Mouse (Mus musculus): ENCODE results near the gene Sept3. TPM values are rescaled to one million over a fixed set of nuclear protein-coding genes. Genes with fewer than 3 reads are reported as not detected.

Gene Sept3
- under 1 TPM in 1 of 2 experiments, not detected in 1; 0.43 TPM for total RNA-seq (2023)

DNA sequence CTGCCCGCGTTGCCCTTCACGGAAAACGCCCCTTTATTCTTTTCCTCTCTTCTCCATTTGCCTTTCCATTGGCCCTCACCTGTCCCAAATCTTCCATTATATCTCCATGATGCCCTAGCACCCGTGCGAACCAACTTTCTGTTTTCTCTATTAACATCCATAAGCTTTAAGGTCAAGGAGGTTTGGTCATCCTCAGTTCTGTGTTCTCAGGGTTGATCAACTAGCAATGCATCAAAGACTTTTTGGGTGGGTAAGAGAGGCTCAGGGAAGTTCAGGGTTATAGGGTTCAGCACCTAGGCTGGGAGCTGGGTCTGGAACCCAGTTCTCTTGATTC lies at the start of gene Sept3:
Gene Sept3 (plus strand): TSS at position 301 of the 334 bp plus-strand sequence.

DNA sequence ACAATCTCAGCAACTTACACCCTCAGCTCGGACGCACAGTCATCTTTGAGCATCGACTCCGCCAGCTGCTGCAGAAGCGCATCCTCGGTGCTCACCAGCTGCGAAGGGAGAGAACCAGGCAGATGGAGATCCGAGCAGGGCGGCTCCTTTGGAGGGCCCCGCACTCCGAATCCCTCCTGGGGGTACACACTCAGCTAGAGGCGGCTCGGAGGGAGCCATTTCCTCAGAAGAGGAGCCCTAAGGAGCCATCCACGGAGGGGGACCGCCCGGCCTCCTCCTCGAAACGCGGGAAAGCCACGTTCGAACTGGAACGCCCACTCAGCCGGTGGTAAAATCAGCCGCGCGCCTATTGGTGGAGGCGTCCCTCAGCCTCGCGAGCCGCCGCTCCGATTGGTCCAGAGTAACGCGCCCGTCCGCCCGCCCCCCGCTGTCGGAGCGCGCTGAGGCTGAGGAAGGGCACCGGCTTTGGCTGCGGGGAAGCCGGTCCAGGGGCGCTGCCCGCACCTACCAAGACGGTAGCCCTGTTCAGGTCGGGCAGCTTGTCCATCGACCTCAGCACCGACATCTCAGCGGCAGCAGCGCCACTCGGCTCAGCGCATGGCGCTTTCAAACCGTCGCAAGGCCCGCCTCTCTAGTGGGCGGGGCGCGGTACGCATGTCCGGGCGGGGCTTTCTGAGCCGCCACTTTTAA lies 30.4 kb upstream of the Sept3 start, which contains the start of gene Cenpm:
Gene Cenpm (minus strand): TSS at position 634 of the 690 bp plus-strand sequence.

DNA sequence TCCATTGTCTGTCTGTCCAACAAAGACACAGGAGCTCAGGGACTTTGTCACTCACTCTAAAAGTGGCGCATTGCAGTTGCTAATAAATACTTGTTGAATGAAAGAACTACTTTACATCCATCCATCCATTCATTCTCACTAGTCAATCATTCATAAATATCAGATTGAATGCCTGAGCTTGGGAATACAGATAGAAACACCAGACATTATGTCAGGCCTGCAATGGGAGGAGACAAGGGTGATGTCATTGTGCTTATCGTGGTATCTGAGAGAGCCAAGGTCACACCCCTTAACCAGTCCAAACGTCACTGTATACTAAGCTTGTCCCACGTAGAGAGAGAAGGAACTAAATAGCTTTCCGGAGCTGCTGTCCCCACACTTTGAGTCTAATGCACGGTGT lies 22.6 kb upstream of the Sept3 start, which contains the start of gene 1500009C09Rik:
Gene 1500009C09Rik (plus strand): TSS at position 301 of the 400 bp plus-strand sequence.

DNA sequence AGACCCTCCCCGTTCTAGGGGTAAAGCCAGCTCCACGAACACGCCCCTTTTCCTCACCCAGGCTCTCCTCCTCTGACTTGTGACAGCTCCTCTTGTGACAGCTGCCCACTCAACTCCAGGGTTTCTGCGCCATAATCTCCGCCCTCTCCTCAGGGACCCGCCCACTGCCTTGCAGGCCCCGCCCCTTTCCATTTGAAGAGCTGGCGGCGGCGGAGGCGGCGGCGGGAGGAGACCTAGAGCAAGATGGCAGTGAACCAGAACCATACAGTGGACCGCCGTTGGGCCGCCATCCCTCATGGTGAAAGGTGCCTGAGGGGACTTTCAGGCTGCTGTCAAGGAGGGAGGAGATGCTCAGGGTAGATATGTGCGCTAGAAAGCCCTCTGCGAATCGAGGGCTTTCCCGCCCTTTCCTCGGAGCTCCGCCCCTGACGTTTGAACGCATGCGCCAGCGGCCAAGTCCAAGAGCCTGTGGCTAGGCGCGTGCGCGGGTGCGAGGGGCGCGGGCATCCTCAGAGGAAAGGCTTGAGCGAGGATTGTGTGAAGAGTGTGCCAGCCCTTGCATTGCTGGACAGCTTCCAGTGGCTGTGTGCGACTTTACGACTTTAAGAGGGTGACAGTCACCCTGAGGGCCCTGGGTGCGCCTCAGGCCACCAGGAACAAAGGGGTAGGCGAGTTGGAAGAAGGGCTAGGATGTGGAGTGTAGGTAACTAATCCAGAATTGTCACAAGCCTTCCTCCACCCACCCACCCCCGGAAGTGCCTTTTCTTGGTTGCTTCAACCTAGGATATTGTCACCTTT lies 24.3 kb downstream of the Sept3 start, which contains the start of gene Wbp2nl:
Gene Wbp2nl (plus strand): TSS at position 191 of the 798 bp plus-strand sequence.

DNA sequence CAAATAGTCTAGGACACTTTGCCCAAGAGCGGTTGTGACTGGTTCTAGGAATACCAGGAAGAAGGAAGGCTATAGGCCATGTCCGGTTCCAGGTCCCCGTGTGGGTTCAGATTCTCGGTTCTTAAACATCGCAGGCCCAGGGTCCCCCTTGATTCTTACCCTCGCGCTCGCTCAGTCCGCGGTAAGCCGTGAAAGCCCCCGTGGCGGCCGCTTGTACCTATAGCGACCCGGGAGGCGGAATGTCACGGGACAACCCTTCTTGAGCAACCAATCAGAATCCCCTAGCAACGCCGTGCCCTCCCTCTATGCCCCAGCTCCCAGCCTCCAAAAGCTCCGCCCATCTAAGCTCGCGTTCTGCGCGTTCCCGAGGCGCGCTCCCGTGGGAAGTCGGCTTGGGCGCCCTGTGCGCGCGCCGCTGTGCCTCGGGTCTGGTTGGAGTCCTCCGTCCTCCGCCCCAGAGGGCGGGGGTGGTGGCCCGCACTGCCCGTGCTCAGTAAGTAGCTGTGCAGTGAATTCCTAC lies 64.0 kb downstream of the Sept3 start, which contains the start of the genes Naga, Pheta2 and Smdt1:
Gene Naga (minus strand): TSS at position 333 of the 520 bp plus-strand sequence.
Gene Pheta2 (plus strand): TSS at position 350 of the 520 bp plus-strand sequence.
Gene Smdt1 (plus strand): TSS at position 367 of the 520 bp plus-strand sequence.

Other genes with a start within 250 kb of the Sept3 start
- gene Desi1, start 241.0 kb upstream of the Sept3 start, total RNA-seq (2023), result 10 to 100 TPM; 21.4 to 23.3 TPM
- gene Snu13, start 227.3 kb upstream of the Sept3 start, total RNA-seq (2023), result 10 to 100 TPM; 57.6 to 72.4 TPM
- not detected for gene 4930407I10Rik, start 215.7 kb upstream of the Sept3 start, total RNA-seq (2023)
- gene Mei1, start 204.9 kb upstream of the Sept3 start, total RNA-seq (2023), result not detected
- gene Ccdc134, start 147.0 kb upstream of the Sept3 start, total RNA-seq (2023), result 10 to 100 TPM; 29.5 to 50.0 TPM
- gene Srebf2, start 127.7 kb upstream of the Sept3 start, total RNA-seq (2023), result 100 to 1,000 TPM; 136 to 148 TPM
- gene Shisa8, start 62.1 kb upstream of the Sept3 start, total RNA-seq (2023), result not detected
- 1 to 10 TPM; 1.2 to 1.8 TPM for gene Tnfrsf13c, start 50.5 kb upstream of the Sept3 start, total RNA-seq (2023)
- 1 to 10 TPM in 1 of 2 experiments, not detected in 1; 2.2 TPM for gene Cenpm, start 30.1 kb upstream of the Sept3 start, total RNA-seq (2023)
- not detected for gene 1500009C09Rik, start 22.5 kb upstream of the Sept3 start, total RNA-seq (2023)
- gene Wbp2nl, start 24.1 kb downstream of the Sept3 start, total RNA-seq (2023), result not detected
- gene Naga, start 64.0 kb downstream of the Sept3 start, total RNA-seq (2023), result 100 to 1,000 TPM; 243 to 249 TPM
- gene Pheta2, start 64.0 kb downstream of the Sept3 start, total RNA-seq (2023), result 1 to 10 TPM; 2.3 to 3.2 TPM
- gene Smdt1, start 64.1 kb downstream of the Sept3 start, total RNA-seq (2023), result 100 to 1,000 TPM; 114 TPM
- 100 to 1,000 TPM; 142 to 143 TPM for gene Ndufa6, start 79.4 kb downstream of the Sept3 start, total RNA-seq (2023)
- gene Cyp2d22, start 105.4 kb downstream of the Sept3 start, total RNA-seq (2023), result 1 to 10 TPM; 1.6 to 3.1 TPM
- gene Cyp2d11, start 119.1 kb downstream of the Sept3 start, total RNA-seq (2023), result not detected
- not detected for gene Cyp2d10, start 132.3 kb downstream of the Sept3 start, total RNA-seq (2023)
- gene Cyp2d9, start 158.5 kb downstream of the Sept3 start, total RNA-seq (2023), result not detected

Data from monocyte, adult 59 days (primary cell).